Mouse (Mus musculus): ENCODE measurements around the gene Efcab10. TPM values are rescaled to one million over a fixed set of nuclear protein-coding genes. Genes with fewer than 3 reads are reported as not detected.

The Efcab10 gene
- not detected for total RNA-seq (2023)

DNA sequence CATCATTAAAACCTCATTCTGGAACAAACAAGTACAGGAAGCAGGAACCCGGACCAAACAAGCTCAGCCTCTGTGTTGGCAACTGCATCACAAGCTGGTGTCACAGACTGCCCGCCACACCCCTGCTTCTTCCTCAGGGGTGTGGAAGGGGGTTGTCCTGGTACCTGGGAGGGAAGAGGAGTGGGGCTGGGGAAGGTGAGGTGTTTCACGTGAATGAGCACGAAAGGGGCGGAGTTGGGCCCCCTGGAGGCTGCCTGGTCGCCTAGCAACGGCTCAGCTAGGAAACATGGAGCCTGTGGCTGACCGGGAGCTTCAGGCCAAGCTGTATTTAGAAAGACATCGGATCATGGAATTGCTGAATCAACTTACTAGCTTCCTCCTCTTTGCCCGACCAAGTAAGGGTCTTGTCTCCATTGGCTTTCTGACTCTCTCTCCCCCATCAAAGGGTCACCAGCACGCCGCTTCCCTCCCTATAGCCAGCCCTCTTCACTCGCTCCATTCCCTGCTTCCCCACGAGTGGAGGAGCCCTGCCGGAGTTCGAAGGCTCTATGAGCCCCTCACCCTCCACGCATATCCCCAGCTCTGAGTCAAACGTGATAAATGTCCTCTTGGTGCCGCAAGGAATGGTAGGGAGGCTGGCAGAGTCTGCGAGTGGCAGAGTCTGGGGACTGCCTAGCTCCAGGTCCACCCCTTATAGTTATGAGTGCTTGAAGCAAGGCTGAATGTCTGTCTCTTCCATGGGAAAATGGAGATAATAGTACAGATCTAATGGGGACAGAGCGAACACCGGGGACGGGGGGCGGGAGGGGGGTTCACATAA lies at the start of gene Efcab10:
TSS of gene Efcab10 (plus strand) at position 51 of the 820 bp plus-strand sequence.

DNA sequence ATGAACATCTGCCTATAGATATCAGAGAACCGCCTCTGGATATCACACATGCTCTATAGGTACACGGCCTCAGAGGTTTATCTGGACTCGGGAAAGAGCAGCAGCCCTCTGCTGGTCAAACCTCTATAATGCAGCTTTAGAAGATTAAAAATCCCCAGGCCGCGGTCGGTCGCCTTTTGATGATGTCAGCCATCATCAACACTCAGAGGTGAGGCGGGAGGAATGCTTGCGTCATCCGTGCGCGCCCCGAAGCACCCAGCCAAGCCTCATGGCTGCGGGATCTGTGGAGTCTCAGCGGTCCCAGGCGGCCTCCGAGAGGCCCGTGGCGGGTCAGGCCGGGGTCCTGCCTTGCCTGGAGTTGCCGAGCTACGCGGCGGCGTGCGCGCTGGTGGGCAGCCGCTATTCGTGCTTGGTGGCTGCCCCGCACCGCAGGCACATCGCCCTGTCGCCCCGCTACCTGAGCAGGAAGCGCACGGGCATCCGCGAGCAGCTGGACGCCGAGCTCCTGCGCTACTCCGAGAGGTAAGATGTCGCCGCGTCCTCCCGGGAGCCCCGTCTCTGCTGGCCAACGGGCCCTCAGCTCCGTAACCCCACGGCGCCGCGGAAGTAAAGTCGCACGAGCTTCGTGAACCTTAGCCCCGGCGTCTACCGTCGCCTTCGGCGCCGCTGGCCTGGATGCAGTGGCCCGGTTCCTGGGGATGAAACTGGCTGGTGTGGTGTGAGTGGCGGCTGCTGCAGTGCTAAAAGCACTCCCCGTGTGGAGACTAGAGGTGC lies 34.9 kb downstream of the Efcab10 start, which contains the start of gene Twistnb:
TSS of gene Twistnb (plus strand) at position 249 of the 774 bp plus-strand sequence.

Other genes starting within 250 kb of the Efcab10 start
- 100 to 1,000 TPM; 156 to 168 TPM for gene Atxn7l1, start 247.2 kb upstream of the Efcab10 start, total RNA-seq (2023)
- gene Twistnb, start 34.8 kb downstream of the Efcab10 start, total RNA-seq (2023) = 10 to 100 TPM; 21.1 to 22.1 TPM

All from neutrophil, adult 59 days (primary cell).